Mouse (Mus musculus) brain, embryonic 14.5 days (tissue): ENCODE data around the gene Chrna10.

Experiments used
- CTCF ChIP-seq: fragments of 200-500 bp; IDR thresholded peaks from 2 replicates; pipeline ENCODE4 v1.5.1; 2012; ENCODE audit warnings: inconsistent platforms, mild to moderate bottlenecking, moderate library complexity, borderline replicate concordance; ENCODE audit not compliant: insufficient read depth, insufficient read length; ENCODE audit errors: extremely low read depth
- POLR2A ChIP-seq: fragments of 200-500 bp; IDR thresholded peaks from 2 replicates; pipeline ENCODE4 v1.6.1; 2012; ENCODE audit warnings: mild to moderate bottlenecking, inconsistent platforms, borderline replicate concordance; ENCODE audit not compliant: poor library complexity, insufficient read depth, insufficient read length, severe bottlenecking; ENCODE audit errors: extremely low read depth

DNA sequence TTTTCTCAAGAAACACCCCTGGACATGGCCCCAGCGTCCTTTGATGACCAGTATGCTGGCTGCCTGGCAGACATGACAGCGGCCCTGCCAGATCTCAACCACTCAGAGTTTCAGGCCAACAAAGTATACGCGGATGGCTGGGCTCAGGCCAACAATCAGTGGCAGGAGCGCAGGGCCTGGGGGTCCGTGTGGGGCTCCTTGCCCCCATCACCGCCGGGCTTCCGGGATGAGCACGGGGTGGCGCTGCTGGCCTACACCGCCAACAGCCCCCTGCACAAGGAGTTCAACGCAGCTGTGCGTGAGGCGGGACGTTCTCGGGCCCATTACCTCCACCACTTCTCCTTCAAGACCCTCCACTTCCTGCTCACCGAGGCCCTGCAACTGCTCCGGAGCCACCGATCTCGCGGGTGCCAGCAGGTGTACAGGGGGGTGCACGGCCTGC is 9.9 kb downstream of the Chrna10 start:
- TF ChIP-seq CTCF (no peak), POLR2A (no peak)
